ENCODE assay signal across 21 mouse cellular contexts in genomic region chr7:64089034-64089433, GRCm38 (mm10).
DNase-seq lines count a peak whose midpoint lies in the region; ATAC-seq lines count a peak whose summit lies in the region.
"Had no signal": no experiment of that assay in that cellular context is flagged by ENCODE, and none has a peak within 500 bp of the region (broad histone marks: within the 10 kb centered on the region; RNA-seq: fewer than 3 reads in every experiment).

No protein-coding gene starts in this region.

- peak; percentile 63 for DNase-seq in heart, embryonic 10.5 days (ENCODE audit: low spot score)
- no peak for DNase-seq in heart, postnatal 10 days
- peak; percentile 8 for DNase-seq in thymus, postnatal 4 days
- no peak for DNase-seq in thymus, postnatal 25 days
- DNase-seq: adrenal gland, postnatal 10 days; adrenal gland, postnatal 36 days; cerebellum, adult 18-20 months; cerebellum, adult 9-10 months; cerebellum, postnatal 14 days; gastrocnemius, postnatal 10 days; gastrocnemius, postnatal 36 days had no signal

- H3K36me3 ChIP-seq in heart, embryonic 10.5 days, result no peaks in the 10 kb centered on the region
- H3K36me3 ChIP-seq in megakaryocyte, embryonic 14.5 days (replicated peaks; ENCODE audit: low read length), result no peaks in the 10 kb centered on the region
- H3K36me3 ChIP-seq: forebrain, embryonic 10.5 days; G1E; heart, embryonic 13.5 days; hindbrain, embryonic 13.5 days had no signal

- intact Hi-C loops in heart, postnatal 10 days (cut with DNase I), result no loop called here

- H3K4me1 ChIP-seq in heart, embryonic 10.5 days, result no peaks in the 10 kb centered on the region
- peaks cover 49% of the 10 kb centered on the region for H3K4me1 ChIP-seq in megakaryocyte, embryonic 14.5 days
- H3K4me1 ChIP-seq: forebrain, embryonic 10.5 days; forebrain, embryonic 13.5 days; heart, embryonic 13.5 days; hindbrain, embryonic 13.5 days had no signal

- H3K27me3 ChIP-seq in heart, embryonic 10.5 days (ENCODE audit: insufficient read depth, poor library complexity, severe bottlenecking), result no peaks in the 10 kb centered on the region
- H3K27me3 ChIP-seq in megakaryocyte, embryonic 14.5 days (replicated peaks), result peaks cover 14% of the 10 kb centered on the region
- H3K27me3 ChIP-seq: CH12.LX; forebrain, embryonic 13.5 days; heart, embryonic 13.5 days; hindbrain, embryonic 13.5 days had no signal

- H3K27ac ChIP-seq in heart, embryonic 10.5 days, result no peak overlapping the region
- H3K27ac ChIP-seq: forebrain, embryonic 10.5 days; forebrain, embryonic 13.5 days; heart, embryonic 13.5 days; hindbrain, embryonic 13.5 days had no signal

- H3K4me3 ChIP-seq in heart, embryonic 10.5 days, result no peak overlapping the region
- peak overlapping the region; percentile 50 for H3K4me3 ChIP-seq in megakaryocyte, embryonic 14.5 days (replicated peaks)
- H3K4me3 ChIP-seq: forebrain, embryonic 10.5 days; forebrain, embryonic 13.5 days; heart, embryonic 13.5 days; hindbrain, embryonic 13.5 days had no signal

- ATAC-seq in megakaryocyte, adult 5-6 weeks (ENCODE audit: poor library complexity, severe bottlenecking), result no peak
- ATAC-seq: forebrain, embryonic 13.5 days; forebrain, embryonic 16.5 days; hindbrain, embryonic 16.5 days had no signal

- H3K9me3 ChIP-seq in heart, embryonic 10.5 days, result 0 out of 2 replicates have a peak, but pooled peaks cover 6% of the 10 kb centered on the region
- peaks cover 57% of the 10 kb centered on the region for H3K9me3 ChIP-seq in megakaryocyte, embryonic 14.5 days
- H3K9me3 ChIP-seq: forebrain, embryonic 10.5 days; forebrain, embryonic 13.5 days; heart, embryonic 13.5 days; hindbrain, embryonic 13.5 days had no signal

- WGBS in heart, embryonic 10.5 days, result 81% methylated on average over 5 of the region's 5 CpGs

Comparison
In these comparisons a context has a peak if more than half of its experiments do, and no peak if none do; other contexts are left out.
1. DNase-seq: peak in heart, embryonic 10.5 days (single experiment) and thymus, postnatal 4 days (single experiment); none in heart, postnatal 10 days (0 of 2) and thymus, postnatal 25 days (single experiment).